Mouse (Mus musculus): ENCODE measurements around the gene Gm28048.

- no peak for TF ChIP-seq CTCF (IDR thresholded peaks at IDR 0.05; ENCODE audit: borderline replicate concordance, insufficient read depth, low read depth, low read length)
- TF ChIP-seq POLR2A (IDR thresholded peaks at IDR 0.05; ENCODE audit: borderline replicate concordance, insufficient read depth, low read length), result no peak
Measured at GRCm38 (mm10) chr11:22858441-22859300, 123.2 kb downstream of the Gm28048 start.

All from cerebellum, adult 2 months (tissue).